Mouse (Mus musculus) lung, postnatal 0 days (tissue): ENCODE data around the gene Prss56.

ENCODE experiments used
- CTCF ChIP-seq: IDR thresholded peaks from 2 replicates; pipeline ENCODE4 v1.5.1; 2016; ENCODE audit warnings: antibody characterized with exemption, mild to moderate bottlenecking
- EP300 ChIP-seq: IDR thresholded peaks from 2 replicates; pipeline ENCODE4 v1.6.1; 2016; ENCODE audit warnings: antibody characterized with exemption, mild to moderate bottlenecking, control low read depth

- TF ChIP-seq CTCF (no peak), EP300 (no peak)
Observed at GRCm38 (mm10) chr1:87141550-87141949, 41.6 kb upstream of the Prss56 start.
